Mouse (Mus musculus) 3T3-L1 (cell line): ENCODE results near the gene Hnrnpa2b1.

Experiments used
- DNase-seq: peaks from one replicate; pipeline ENCODE4 v3.0.0-alpha.2; 2015; ENCODE audit warnings: low read depth, low spot score

Hnrnpa2b1 gene

DNA sequence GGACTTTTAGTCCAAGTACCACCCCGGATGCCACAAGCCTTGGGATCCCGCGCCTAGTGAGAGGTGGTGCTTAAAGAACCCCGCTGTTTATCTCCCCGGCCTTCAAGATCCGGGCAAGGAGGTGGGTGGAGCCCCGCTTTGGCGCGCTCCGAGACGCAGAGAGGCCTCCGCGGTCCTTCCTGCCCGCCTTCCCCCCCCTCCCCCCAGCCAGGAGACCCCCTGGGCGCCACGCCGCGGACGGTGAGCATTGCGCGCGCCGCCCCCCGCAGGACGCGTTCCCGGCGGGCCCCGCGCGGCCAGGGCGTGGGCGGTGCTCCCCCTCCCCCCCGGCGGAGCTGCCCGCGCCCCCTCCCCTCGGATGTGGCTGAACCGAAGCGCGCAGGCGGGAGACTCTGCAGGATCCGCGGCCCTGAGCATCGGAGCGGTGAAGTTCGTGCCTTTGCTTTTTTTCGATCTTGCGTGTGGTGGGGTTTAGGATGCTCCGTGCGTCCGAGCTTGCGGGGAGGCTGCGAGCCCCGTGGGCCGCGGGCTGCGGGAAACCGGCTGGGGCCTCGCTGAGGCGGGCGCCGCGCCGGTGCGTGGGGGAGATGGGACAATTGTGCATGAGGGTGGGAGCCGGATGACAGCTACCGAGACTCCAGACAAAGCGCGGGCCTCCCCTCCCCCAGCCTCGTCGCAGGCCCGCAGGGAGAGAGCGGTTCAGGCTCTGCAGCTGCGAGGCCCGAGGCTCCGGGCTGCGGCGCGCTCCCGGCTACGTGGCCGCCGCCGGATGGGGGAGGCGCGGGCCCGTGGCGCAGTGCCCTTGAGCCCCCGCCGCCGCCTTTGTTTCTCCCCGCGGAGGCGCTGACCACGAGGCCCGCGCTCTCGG lies 851 bp upstream of the Hnrnpa2b1 start, which contains the start of gene Cbx3:
Gene Cbx3, plus strand, starts transcription at position 50 of the 868 bp plus-strand sequence.
- peak; percentile 66 for DNase-seq

DNA sequence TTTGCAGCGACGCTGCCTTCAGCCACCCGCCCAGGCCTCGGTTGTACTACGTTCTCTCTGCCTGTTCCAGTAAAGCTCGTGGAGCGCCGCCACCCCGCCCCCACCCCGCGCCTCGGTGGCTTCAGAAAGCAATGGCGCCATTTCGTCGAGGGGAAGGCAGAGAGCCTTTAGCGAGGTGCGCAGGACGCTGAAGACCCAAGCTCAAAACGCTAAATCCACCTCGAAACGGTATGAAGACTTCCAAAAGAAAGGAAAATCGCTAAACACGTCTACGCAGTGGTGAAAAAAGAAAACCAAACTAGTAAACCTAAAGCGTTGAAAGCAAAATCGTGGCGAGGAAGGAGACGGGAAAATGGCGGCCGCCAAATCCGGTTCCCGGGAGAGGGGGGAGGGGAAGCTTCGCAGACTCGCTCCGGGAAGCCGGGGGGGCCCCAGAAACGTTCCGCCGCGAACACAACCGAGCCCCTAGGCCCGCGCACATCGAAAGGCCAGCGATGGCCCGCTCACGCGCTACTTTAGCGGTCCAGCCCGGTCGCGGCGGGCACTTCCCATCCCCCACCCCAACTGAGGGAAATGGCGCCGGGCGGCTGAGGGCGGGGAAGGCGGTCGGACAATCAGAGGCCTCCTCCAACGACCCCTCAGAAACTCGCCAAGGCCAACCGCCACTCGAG lies 668 bp downstream of the Hnrnpa2b1 start:
- DNase-seq, result peak; percentile 81

DNA sequence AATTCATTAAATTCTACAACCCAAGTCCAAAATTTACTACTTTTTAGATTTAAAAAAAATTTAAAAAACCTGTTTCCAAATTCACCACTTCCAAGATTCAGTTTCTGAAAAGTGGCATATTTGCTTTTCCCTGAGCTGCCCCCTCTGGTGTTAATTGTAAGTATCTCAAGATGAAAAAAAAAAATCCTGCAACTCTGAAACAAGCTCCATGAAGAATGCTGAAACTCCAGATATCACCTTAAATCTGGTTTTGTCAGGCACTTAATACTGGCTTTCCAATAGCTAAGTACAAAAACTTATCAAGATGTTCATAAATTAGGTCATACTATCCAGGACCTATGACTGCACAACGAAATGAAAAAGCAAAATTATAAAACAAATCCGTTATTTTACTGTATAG lies 2.0 kb downstream of the Hnrnpa2b1 start:
- peak; percentile 76 for DNase-seq

DNA sequence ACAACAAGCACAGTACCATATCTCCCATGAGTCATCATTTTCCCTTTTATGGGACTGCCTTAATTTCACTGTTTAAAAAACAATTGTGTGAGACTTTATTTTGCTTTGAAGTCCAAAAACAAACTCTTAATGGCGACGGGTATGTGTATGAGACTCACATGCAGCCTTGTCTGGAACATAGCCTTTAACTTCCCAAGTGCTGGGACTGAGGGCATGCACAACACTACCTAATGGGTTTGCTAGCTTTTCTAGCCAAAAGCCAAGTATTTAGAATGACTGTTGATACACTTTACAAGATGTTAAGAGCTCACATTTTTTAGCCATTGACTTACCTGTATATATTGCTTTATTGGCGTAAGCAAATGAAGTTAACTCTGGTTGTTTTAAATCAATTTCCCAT lies 9.3 kb downstream of the Hnrnpa2b1 start:
- peak; percentile 50 for DNase-seq

DNA sequence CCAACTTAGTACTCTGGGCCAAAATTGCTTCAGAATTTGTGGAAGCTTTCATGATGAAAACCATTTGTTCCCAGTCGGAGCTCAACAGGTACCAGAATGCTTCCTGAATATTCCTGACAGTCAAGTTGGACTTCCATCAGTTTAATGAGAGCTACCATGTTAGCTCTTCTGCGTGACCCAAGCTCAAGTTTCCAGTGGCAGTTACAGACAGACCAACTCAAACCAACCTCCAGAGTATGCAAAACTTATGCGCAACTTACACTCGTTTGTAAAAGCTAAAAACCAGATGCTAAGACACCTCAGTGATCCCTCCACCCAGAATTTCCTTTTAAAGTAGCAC lies 9.7 kb downstream of the Hnrnpa2b1 start:
- DNase-seq, result no peak

DNA sequence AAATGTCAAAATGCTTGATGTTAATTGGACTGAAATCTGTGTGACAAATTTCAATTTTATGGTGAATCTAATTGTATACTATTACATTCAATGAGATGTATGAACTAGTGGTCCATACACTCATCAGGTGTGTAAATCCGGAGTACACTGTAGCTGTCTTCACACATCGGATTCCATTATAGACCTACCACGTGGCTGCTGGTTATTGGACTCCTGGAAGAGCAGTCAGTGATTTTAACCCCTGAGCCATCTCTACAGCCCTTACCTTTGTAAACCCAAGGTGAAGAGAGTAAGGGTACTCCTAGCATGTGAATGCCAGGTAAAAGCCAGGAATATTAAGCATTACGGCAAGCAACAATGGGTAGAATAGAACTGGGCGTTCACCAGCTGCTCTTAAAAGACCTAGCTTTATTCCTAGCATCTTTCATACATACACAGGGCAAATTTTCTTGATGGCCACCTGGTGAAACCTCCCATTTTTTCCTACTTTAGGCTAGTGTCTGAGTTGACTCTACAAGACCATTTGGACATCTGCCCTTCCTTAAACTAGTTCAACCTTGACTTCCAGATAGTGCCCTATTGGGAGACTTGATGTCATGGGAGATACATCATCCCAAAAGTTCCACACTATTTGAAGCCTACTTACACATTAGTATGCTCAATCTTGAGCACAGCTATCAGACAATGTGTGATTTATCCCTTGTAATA lies 10.2 kb downstream of the Hnrnpa2b1 start:
- peak; percentile 73 for DNase-seq

DNA sequence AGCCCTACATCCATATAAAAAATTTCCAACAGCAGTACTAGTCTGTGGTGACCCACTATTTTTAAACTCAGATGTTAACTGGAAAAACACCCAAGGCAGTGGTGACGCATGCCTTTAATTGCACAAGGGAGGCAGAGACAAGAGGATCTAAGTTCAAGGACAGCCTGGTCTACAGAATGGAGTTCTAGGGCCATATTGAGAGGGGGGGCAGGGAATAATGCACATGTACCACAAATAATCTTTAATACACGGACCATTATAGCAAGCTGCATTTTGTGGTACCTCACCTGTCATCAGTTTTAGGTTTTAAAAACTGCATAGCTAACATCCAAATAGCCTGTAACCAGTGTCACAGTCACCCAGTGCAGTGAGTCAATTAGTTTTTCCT lies 10.8 kb downstream of the Hnrnpa2b1 start:
- peak; percentile 64 for DNase-seq

DNA sequence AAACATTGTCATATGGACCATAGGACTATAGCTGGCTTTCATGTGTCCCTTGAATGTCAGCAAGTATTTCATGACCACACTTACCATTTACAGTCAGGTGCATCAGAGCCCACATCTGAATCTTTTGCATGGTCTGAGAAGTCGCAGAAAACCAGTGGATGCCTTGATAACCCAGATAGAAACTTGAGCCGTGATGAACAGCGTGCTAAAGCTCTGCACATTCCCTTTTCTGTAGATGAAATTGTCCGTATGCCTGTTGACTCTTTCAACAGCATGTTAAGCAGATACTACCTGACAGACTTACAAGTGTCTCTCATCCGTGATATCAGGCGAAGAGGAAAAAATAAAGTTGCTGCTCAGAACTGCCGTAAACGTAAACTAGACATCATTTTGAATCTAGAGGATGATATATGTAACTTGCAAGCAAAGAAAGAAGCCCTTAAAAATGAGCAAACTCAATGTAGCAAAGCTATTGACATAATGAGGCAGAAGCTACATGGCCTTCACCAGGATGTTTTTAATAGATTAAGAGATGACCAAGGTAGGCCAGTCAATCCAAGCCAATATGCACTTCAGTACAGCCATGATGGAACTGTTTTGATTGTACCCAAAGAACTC lies 11.8 kb downstream of the Hnrnpa2b1 start:
- peak; percentile 35 for DNase-seq

DNA sequence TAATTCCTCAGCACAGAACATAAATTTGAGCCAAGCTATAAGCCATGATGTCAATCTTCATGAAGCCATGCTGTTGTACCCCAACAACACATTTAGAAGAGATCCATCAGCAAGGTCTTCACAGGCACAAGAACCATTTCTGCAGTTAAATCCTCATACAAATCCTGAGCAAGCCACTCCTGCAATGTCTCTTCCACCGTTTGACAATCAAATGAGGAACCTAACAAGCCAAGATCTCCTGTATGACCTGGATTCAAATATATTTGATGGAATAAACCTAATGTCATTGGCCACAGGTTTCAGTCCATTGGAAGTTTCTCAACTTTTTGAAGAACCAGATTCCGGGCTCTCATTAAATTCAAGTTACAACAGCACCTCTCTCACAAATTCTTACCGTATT lies 12.4 kb downstream of the Hnrnpa2b1 start:
- no peak for DNase-seq

DNA sequence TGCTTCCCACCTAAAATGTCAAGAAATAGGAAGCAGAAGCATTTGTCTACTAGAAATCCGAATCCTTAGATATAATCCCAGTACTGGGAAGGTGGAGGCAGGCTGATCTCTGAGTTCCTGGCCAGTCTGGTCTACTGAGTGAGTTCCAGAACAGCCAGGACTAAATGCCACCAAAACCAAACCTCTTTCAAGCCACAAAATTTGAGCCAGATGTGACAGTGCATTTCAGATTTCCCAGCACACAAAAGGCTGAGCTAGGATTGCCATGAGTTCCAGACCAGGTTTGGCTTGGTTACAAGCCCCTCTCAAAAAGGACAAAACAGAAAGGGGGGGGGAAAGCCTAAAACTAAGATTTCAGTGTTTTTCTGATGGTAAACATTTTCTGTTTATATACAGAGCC lies 13.5 kb downstream of the Hnrnpa2b1 start:
- DNase-seq, result no peak

DNA sequence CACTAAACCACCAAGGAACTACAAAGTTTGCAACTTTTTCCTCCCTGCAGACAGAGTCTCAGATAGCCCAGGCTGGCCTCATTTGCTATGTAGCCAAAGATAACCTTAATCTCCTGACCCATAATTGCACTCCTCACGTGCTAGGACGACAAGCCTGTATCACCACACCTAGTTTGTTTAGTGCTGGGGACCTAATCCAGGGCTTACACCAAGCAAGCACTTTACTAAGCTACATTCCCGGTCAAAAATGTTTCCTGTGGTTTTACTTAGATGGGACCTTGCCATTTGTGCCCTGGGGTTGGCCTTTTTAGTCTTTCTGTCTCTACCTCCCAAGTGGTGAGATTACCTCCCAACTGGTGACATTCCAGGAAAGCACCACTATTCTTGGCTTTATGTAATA lies 14.7 kb downstream of the Hnrnpa2b1 start:
- DNase-seq, result no peak

DNA sequence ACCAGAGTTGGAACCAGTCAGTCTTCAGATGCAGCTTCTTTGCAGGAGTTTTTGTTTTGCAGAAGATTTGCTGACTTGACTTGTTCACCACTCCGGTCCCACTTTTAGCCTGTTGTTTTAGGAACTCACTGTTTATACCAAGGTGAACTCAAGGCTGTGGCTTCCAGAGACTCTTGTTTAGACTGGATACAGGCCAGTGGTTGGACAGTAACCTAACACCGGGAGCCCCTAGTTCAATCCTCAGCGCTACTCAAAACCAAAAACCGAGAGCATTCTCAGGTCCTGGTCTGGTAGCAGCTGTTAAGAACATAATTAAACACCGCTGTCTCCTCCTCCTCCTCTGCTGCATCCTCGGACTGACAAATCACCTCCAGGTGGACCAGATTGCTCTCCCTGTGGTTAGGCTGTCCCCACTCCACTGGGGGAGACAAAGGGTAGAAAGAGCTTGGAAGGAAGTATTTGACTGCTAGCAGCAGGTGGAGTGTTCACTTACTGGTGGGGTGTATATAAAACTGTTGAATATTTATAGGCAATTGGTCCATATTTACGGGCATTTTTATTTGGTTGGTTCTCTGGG lies 16.7 kb downstream of the Hnrnpa2b1 start:
- peak; percentile 25 for DNase-seq

DNA sequence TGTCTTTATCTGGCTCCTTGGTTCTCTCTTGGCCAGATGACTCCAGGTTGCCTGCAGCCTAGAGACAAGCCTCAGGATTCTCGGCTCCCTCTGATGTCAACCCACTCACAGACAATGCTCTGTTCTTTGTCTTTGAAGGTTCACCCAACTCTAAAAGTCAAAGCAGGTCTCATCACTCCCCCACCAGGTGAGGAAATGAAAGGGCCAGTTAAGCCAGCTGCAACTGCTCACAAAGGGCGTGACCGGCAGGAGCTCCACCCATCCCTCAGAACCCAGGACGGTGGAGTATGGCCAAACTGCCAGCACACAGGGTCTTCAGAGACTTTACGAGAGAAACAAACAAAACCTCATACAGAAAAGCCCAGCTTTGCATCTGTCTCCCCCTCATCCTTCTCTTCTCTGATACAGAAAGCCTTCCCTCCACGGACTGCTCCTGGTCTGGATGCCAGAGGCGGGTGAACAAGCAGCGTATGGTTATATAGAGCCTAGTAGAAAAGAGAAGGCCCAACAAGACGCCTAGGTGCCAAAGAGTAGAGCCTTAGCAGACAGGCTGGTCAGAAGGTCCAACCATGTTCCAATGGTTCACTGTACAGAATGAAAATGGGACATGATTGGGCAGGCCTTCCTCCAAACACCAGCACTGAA lies 27.4 kb downstream of the Hnrnpa2b1 start:
- DNase-seq, result no peak

DNA sequence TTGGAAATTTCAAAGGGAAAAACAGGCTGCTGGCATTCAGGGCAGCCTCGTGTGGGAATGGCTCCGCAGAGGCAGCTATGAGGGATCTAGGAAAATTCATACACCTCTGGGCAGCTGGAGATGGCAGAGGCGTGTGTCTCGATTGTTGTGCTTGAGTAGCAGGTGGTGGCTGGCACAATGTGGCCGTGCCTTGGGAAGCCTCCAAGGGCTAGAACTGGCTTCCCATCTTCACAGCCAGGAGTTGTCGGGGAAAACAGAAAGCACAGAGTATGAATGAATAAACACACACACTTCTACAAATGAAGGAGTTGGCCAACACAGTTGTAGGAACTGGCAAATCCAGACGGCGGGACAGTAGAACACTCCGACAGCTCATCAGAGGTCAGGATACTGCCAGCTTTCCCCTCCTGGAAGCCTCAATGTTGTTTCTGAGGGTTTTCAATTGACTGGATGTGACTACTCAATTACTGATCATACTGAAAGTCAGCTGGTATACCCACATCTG lies 30.8 kb downstream of the Hnrnpa2b1 start:
- no peak for DNase-seq

DNA sequence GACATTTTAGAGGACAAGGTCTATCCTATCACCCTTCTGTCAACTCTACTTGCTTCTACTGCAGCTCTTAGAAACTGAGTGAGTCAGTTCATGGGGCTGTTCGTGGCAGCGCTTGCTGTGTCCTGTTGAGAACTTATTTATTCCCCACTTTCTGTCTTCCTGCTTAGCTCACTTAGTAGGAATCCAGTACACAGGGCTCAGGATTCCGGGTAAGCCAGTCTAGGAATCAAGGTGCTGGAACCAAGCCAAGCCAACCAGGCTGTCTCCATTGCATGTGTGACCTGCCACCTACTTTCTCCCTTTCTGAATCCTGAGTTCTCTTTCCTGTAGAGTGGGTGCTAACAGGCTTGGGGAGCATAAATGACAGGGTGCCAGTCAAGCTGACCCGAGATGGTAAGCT lies 32.0 kb downstream of the Hnrnpa2b1 start:
- peak; percentile 73 for DNase-seq

DNA sequence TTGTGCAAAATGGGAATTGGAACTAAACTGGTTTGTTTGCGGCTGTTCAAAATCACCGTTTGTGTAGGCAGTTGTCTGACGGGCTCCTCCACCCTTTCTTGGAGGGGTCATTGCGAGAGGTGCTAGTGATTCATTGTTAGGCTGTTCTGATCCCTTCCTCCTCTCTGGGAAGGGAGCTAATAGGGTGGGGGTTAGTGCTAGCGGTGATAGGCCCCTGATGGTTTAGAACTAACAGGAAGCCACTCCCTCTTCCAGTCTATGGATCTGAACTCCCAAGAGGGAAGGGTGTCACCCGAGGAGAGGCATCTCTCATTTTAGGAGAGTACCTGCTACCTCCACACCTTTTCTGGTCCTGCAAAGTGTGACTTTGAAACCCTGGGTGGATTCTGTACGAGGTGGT lies 35.4 kb downstream of the Hnrnpa2b1 start:
- no peak for DNase-seq

DNA sequence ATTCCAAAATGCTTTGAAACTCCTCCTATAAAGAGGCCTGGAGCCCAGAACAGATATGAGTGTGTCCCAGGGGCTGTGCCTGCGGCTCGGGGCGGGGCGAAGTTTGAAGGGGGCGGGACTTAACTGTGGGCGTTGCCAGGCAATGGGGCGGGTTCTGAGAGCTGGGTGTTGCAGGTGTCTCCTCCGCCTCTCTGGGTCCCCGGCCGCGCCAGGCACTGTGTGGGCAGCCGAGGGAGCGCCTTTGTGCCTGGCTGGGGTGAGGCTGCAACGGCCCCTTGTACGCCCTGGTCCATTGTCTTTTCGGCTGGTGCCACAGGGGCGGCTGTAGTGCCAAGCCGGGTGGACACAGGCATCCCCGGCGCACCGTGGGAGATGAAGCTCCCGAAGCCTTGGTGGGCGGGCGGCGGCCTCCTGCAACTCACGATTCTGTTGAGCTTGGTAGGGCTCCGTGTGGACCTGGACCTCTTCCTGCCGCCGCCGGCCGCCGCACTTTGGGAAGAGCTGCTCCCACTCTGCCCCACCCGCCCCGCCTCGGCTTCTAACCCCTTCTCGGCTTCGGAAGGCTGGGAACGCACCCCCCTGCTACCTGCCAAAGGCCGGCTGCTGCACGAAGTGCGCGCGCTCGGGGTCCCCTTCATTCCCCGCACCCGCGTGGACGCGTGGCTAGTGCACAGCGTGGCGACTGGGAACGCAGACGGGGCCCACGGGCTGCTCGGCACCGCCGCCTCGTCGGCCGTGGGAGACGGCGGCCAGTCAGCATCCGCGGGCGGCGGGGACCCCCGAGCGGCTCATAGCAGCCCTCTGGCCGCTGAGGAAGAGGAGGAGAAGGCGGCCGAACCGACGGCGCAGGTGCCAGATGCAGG lies 36.9 kb downstream of the Hnrnpa2b1 start, which contains the start of gene Nfe2l3:
Gene Nfe2l3, plus strand, starts transcription at position 136 of the 863 bp plus-strand sequence.
- no peak for DNase-seq

DNA sequence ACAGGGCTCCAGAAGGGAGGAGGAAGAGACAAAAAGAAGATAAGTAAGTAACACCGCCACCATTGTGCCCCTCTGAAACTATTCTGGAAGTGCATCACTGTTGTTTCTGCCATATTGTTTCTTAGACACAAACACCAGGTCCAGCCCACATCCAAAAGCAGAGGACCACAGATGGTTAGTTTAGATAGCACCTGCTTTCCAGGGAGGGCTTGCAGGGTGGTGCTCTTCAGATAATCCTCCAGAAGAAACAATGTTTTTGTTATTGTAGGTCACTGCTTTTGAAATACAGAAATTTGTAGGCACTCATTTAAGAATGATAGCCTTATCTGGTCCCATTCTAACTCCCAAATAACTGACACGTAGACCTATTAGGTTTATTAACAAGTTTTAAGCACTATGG lies 45.2 kb downstream of the Hnrnpa2b1 start:
- DNase-seq, result no peak

DNA sequence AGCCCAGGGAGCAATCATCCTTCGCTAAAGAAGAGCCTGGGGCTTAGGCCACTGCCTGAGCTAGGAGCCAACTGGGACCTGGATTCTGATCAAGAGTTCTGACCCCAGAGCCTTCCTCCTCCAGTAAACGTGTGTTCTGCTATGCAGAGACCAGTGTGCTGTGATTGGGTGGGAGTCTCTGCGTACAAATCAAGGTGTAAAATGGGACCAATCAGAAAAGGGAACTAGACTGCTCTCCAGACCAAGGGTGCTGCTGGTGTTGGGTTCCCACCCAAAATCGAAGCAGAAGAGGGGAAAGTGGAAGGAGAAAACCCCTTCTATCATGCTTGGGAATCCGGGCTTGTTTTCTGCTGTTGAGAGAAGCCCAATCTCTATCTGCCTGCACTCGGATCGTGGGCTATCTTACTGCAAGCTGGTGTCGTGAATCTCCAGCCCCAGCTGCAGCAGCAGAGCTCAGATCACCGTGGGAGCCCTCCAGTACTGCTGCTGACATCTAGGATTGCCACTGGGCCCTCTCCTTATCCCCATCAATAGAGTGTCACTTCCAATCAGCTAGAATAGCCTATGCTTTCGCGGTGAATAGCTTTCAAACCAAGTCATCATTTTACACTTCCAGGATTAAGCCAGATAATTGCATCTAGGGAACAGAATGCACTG lies 46.1 kb downstream of the Hnrnpa2b1 start:
- no peak for DNase-seq
